Mouse (Mus musculus): ENCODE results near the gene Gm13090.

Gene Gm13090

GRCm38 (mm10) chr4:151096334-151097103, 7.1 kb downstream of the Gm13090 start:
- 65% methylated on average over 18 of the region's 18 CpGs for WGBS

GRCm38 (mm10) chr4:151097104-151097438, 7.7 kb downstream of the Gm13090 start:
- 44% methylated on average over 11 of the region's 11 CpGs for WGBS

- WGBS, result 41% methylated on average over 11 of the region's 11 CpGs
Observed at GRCm38 (mm10) chr4:151103646-151104045, 14.3 kb downstream of the Gm13090 start.

- WGBS, result 48% methylated on average over 10 of the region's 10 CpGs
Observed at GRCm38 (mm10) chr4:151104147-151104546, 14.8 kb downstream of the Gm13090 start.

- 36% methylated on average over 6 of the region's 6 CpGs for WGBS
Observed at GRCm38 (mm10) chr4:151105886-151106285, 16.5 kb downstream of the Gm13090 start.

GRCm38 (mm10) chr4:151106468-151106867, 17.1 kb downstream of the Gm13090 start:
- WGBS, result 16% methylated on average over 10 of the region's 10 CpGs

- 2% methylated on average over 60 of the region's 60 CpGs for WGBS
Observed at GRCm38 (mm10) chr4:151107131-151108001, 18.0 kb downstream of the Gm13090 start.

GRCm38 (mm10) chr4:151108028-151108771, 18.8 kb downstream of the Gm13090 start:
- WGBS, result under 1% methylated on average over 98 of the region's 101 CpGs

GRCm38 (mm10) chr4:151108834-151109241, 19.5 kb downstream of the Gm13090 start:
- WGBS, result 5% methylated on average over 9 of the region's 20 CpGs

- 77% methylated on average over 8 of the region's 8 CpGs for WGBS
Observed at GRCm38 (mm10) chr4:151111226-151111625, 21.9 kb downstream of the Gm13090 start.

GRCm38 (mm10) chr4:151114574-151114973, 25.2 kb downstream of the Gm13090 start:
- 64% methylated on average over 7 of the region's 7 CpGs for WGBS

- 88% methylated on average over 3 of the region's 3 CpGs for WGBS
Observed at GRCm38 (mm10) chr4:151118883-151119282, 29.5 kb downstream of the Gm13090 start.

GRCm38 (mm10) chr4:151127636-151128548, 38.5 kb downstream of the Gm13090 start:
- WGBS, result 14% methylated on average over 10 of the region's 10 CpGs

- under 1% methylated on average over 69 of the region's 69 CpGs for WGBS
Observed at GRCm38 (mm10) chr4:151128641-151129541, 39.5 kb downstream of the Gm13090 start.

- 42% methylated on average over 16 of the region's 16 CpGs for WGBS
Observed at GRCm38 (mm10) chr4:151129725-151130557, 40.6 kb downstream of the Gm13090 start.

GRCm38 (mm10) chr4:151130756-151131490, 41.6 kb downstream of the Gm13090 start:
- WGBS, result 61% methylated on average over 9 of the region's 9 CpGs

- WGBS, result 79% methylated on average over 9 of the region's 9 CpGs
Observed at GRCm38 (mm10) chr4:151132493-151132892, 43.1 kb downstream of the Gm13090 start.

- 59% methylated on average over 4 of the region's 4 CpGs for WGBS
Observed at GRCm38 (mm10) chr4:151133760-151134159, 44.4 kb downstream of the Gm13090 start.

All from cerebral cortex, adult 2 months (tissue).